Comparison of ENCODE assay signal across 13 mouse cellular contexts in genomic region chr9:20665925-20666324, GRCm38 (mm10). TPM values are rescaled to one million over a fixed set of nuclear protein-coding genes. Genes with fewer than 3 reads are reported as not detected.
DNase-seq lines count a peak whose midpoint lies in the region; ATAC-seq and TF ChIP-seq lines count a peak whose summit lies in the region.
"Had no signal": no experiment of that assay in that cellular context is flagged by ENCODE, and none has a peak within 500 bp of the region (broad histone marks: within the 10 kb centered on the region; RNA-seq: fewer than 3 reads in every experiment).

No protein-coding gene starts in this region.

- peaks cover 21% of the 10 kb centered on the region for H3K4me1 ChIP-seq in liver, embryonic 13.5 days (replicated peaks)
- no peaks in the 10 kb centered on the region for H3K4me1 ChIP-seq in liver, postnatal 0 days (ENCODE audit: insufficient read depth)
- H3K4me1 ChIP-seq in forebrain, embryonic 11.5 days (replicated peaks; ENCODE audit: control insufficient read depth, insufficient read depth, low read length) = peaks cover 12% of the 10 kb centered on the region
- peaks cover 13% of the 10 kb centered on the region; the same call in 1 of the 2 replicates for H3K4me1 ChIP-seq in hindbrain, postnatal 0 days (ENCODE audit: insufficient read depth, low read length)
- H3K4me1 ChIP-seq in neural tube, embryonic 15.5 days = peaks cover 49% of the 10 kb centered on the region
- H3K4me1 ChIP-seq in thymus, adult 2 months (replicated peaks; ENCODE audit: control insufficient read depth, insufficient read depth, low read length) = peaks cover 12% of the 10 kb centered on the region
- H3K4me1 ChIP-seq: intestine, embryonic 15.5 days had no signal

- no peak for ATAC-seq in liver, embryonic 13.5 days (ENCODE audit: low read depth)
- no peak for ATAC-seq in liver, postnatal 0 days
- peak; percentile 57 for ATAC-seq in forebrain, embryonic 11.5 days (replicated peaks; ENCODE audit: low FRiP score)
- no peak for ATAC-seq in hindbrain, postnatal 0 days
- no peak for ATAC-seq in neural tube, embryonic 15.5 days (ENCODE audit: low FRiP score)
- ATAC-seq: intestine, embryonic 15.5 days had no signal

- H3K4me3 ChIP-seq in liver, embryonic 13.5 days (replicated peaks) = no peak overlapping the region
- H3K4me3 ChIP-seq in liver, postnatal 0 days (ENCODE audit: low read depth, low read length) = no peak overlapping the region
- H3K4me3 ChIP-seq in forebrain, embryonic 11.5 days (ENCODE audit: low read depth, low read length) = no peak overlapping the region
- H3K4me3 ChIP-seq in hindbrain, postnatal 0 days (ENCODE audit: low read length) = no peak overlapping the region
- no peak overlapping the region for H3K4me3 ChIP-seq in neural tube, embryonic 15.5 days (replicated peaks)
- no peak overlapping the region for H3K4me3 ChIP-seq in thymus, adult 2 months (ENCODE audit: control insufficient read depth, insufficient read depth, low read length)
- H3K4me3 ChIP-seq: embryonic facial prominence, embryonic 10.5 days; heart, embryonic 15.5 days; intestine, embryonic 15.5 days; megakaryocyte, embryonic 14.5 days had no signal

- H3K27ac ChIP-seq in liver, embryonic 13.5 days = no peak overlapping the region
- no peak overlapping the region for H3K27ac ChIP-seq in liver, postnatal 0 days (ENCODE audit: low read depth)
- H3K27ac ChIP-seq in forebrain, embryonic 11.5 days (ENCODE audit: low read depth, low read length) = no peak overlapping the region
- no peak overlapping the region for H3K27ac ChIP-seq in hindbrain, postnatal 0 days
- peak overlapping the region; percentile 83 for H3K27ac ChIP-seq in neural tube, embryonic 15.5 days (replicated peaks)
- no peak overlapping the region for H3K27ac ChIP-seq in thymus, adult 2 months (ENCODE audit: control insufficient read depth, insufficient read depth, low read length)
- H3K27ac ChIP-seq: embryonic facial prominence, embryonic 10.5 days; heart, embryonic 15.5 days; intestine, embryonic 15.5 days had no signal

- no peak for TF ChIP-seq CTCF in liver, postnatal 0 days (IDR thresholded peaks at IDR 0.05; ENCODE audit: low read depth)
- no peak for TF ChIP-seq CTCF in hindbrain, postnatal 0 days (IDR thresholded peaks at IDR 0.05; ENCODE audit: low read depth)
- TF ChIP-seq CTCF in thymus, adult 2 months (IDR thresholded peaks at IDR 0.05; ENCODE audit: borderline replicate concordance, control insufficient read depth, extremely low read depth, insufficient read depth, low read length, poor library complexity) = no peak

- TF ChIP-seq EP300 in liver, postnatal 0 days (IDR thresholded peaks at IDR 0.05; ENCODE audit: low read depth) = no peak

- H3K4me2 ChIP-seq in liver, embryonic 13.5 days = no peak overlapping the region
- H3K4me2 ChIP-seq in liver, postnatal 0 days (ENCODE audit: low read depth, low read length) = no peak overlapping the region
- no peak overlapping the region for H3K4me2 ChIP-seq in forebrain, embryonic 11.5 days (ENCODE audit: low read depth, low read length, severe bottlenecking)
- no peak overlapping the region for H3K4me2 ChIP-seq in hindbrain, postnatal 0 days (ENCODE audit: low read depth, low read length)
- no peak overlapping the region for H3K4me2 ChIP-seq in neural tube, embryonic 15.5 days
- H3K4me2 ChIP-seq: heart, embryonic 15.5 days; intestine, embryonic 15.5 days had no signal

- H3K27me3 ChIP-seq in liver, embryonic 13.5 days = no peaks in the 10 kb centered on the region
- H3K27me3 ChIP-seq in liver, postnatal 0 days (ENCODE audit: insufficient read depth, low read length) = no peaks in the 10 kb centered on the region
- H3K27me3 ChIP-seq in forebrain, embryonic 11.5 days (ENCODE audit: control insufficient read depth, insufficient read depth, low read length) = no peaks in the 10 kb centered on the region
- H3K27me3 ChIP-seq in hindbrain, postnatal 0 days (ENCODE audit: insufficient read depth, low read length) = no peaks in the 10 kb centered on the region
- no peaks in the 10 kb centered on the region for H3K27me3 ChIP-seq in neural tube, embryonic 15.5 days (replicated peaks)
- no peaks in the 10 kb centered on the region for H3K27me3 ChIP-seq in thymus, adult 2 months (ENCODE audit: control insufficient read depth, insufficient read depth, low read length)
- H3K27me3 ChIP-seq: heart, embryonic 15.5 days; intestine, embryonic 15.5 days had no signal

- H3K9ac ChIP-seq in liver, embryonic 13.5 days = 0 out of 2 replicates have a peak overlapping the region, but pooled peaks have one; percentile 15
- no peak overlapping the region for H3K9ac ChIP-seq in liver, postnatal 0 days (replicated peaks)
- H3K9ac ChIP-seq in forebrain, embryonic 11.5 days (ENCODE audit: low read length) = no peak overlapping the region
- no peak overlapping the region for H3K9ac ChIP-seq in hindbrain, postnatal 0 days (replicated peaks; ENCODE audit: low read length)
- no peak overlapping the region for H3K9ac ChIP-seq in neural tube, embryonic 15.5 days (replicated peaks)
- H3K9ac ChIP-seq: heart, embryonic 15.5 days; intestine, embryonic 15.5 days had no signal

- no peak for DNase-seq in liver, embryonic 13.5 days
- DNase-seq in liver, postnatal 0 days = no peak
- no peak for DNase-seq in forebrain, embryonic 11.5 days (ENCODE audit: low spot score)
- DNase-seq in hindbrain, postnatal 0 days (ENCODE audit: low spot score) = peak; percentile 17
- DNase-seq in urinary bladder, postnatal 4 days (ENCODE audit: low spot score in 2 of 2) = no peak
- DNase-seq in thymus, adult 2 months = no peak
- DNase-seq in lung, postnatal 4 days = no peak
- DNase-seq: lung, adult 2 months had no signal

- H3K9me3 ChIP-seq in liver, embryonic 13.5 days (replicated peaks) = no peaks in the 10 kb centered on the region
- no peaks in the 10 kb centered on the region for H3K9me3 ChIP-seq in liver, postnatal 0 days (ENCODE audit: low read length)
- no peaks in the 10 kb centered on the region for H3K9me3 ChIP-seq in forebrain, embryonic 11.5 days (ENCODE audit: control insufficient read depth, low read length)
- H3K9me3 ChIP-seq in hindbrain, postnatal 0 days (ENCODE audit: low read length) = no peaks in the 10 kb centered on the region
- H3K9me3 ChIP-seq in neural tube, embryonic 15.5 days (replicated peaks) = no peaks in the 10 kb centered on the region
- H3K9me3 ChIP-seq: embryonic facial prominence, embryonic 10.5 days; heart, embryonic 15.5 days; intestine, embryonic 15.5 days; megakaryocyte, embryonic 14.5 days had no signal

- no peak for TF ChIP-seq POLR2A in thymus, adult 2 months (IDR thresholded peaks at IDR 0.05; ENCODE audit: control insufficient read depth, extremely low read depth, insufficient read depth, low read length, poor library complexity)

- 32% methylated on average over 8 of the region's 8 CpGs for WGBS in liver, embryonic 13.5 days (ENCODE audit: insufficient replicate concordance)
- 48% methylated on average over 8 of the region's 8 CpGs for WGBS in liver, postnatal 0 days (ENCODE audit: insufficient replicate concordance)
- 26% methylated on average over 8 of the region's 8 CpGs for whole genome bisulfite sequencing in forebrain, embryonic 11.5 days
- WGBS in hindbrain, postnatal 0 days = 17% methylated on average over 8 of the region's 8 CpGs
- WGBS in neural tube, embryonic 15.5 days = 6% methylated on average over 8 of the region's 8 CpGs
- 76% methylated on average over 8 of the region's 8 CpGs for WGBS in thymus, adult 2 months

- H3K36me3 ChIP-seq in liver, embryonic 13.5 days = peaks cover 38% of the 10 kb centered on the region
- H3K36me3 ChIP-seq in liver, postnatal 0 days (replicated peaks; ENCODE audit: insufficient read depth, low read length) = peaks cover 29% of the 10 kb centered on the region
- H3K36me3 ChIP-seq in forebrain, embryonic 11.5 days (ENCODE audit: control insufficient read depth, insufficient read depth, low read length) = peaks cover 8% of the 10 kb centered on the region; the same call in 1 of the 2 replicates
- peaks cover 18% of the 10 kb centered on the region; the same call in 1 of the 2 replicates for H3K36me3 ChIP-seq in hindbrain, postnatal 0 days (ENCODE audit: insufficient read depth, low read length)
- peaks cover 41% of the 10 kb centered on the region for H3K36me3 ChIP-seq in neural tube, embryonic 15.5 days
- peaks cover 22% of the 10 kb centered on the region for H3K36me3 ChIP-seq in thymus, adult 2 months (ENCODE audit: control insufficient read depth, insufficient read depth, low read length)

RNA-seq across cellular contexts. Expression of gene Pin1, which starts 14.0 kb away (rescaled TPM):
- polyA plus RNA-seq in liver, embryonic 13.5 days (2015; fragmentation: Nextera tagmentation; extraction: Ambion mirVana) = 31.8 and 35.3 TPM in 2 replicates
- 15.0 and 15.5 TPM in 2 replicates for polyA plus RNA-seq in liver, postnatal 0 days (2015; fragmentation: Nextera tagmentation; extraction: Ambion mirVana)
- polyA plus RNA-seq in forebrain, embryonic 11.5 days (2014; fragmentation: Nextera tagmentation; extraction: Ambion mirVana) = 63.0 and 72.5 TPM in 2 replicates
- 31.7 and 44.3 TPM in 2 replicates for total RNA-seq in hindbrain, postnatal 0 days (2014; rRNA removed)
- polyA plus RNA-seq in hindbrain, postnatal 0 days (2015; fragmentation: Nextera tagmentation; extraction: Ambion mirVana) = 65.7 and 68.0 TPM in 2 replicates
- 69.6 and 71.6 TPM in 2 replicates for polyA plus RNA-seq in neural tube, embryonic 15.5 days (2015; fragmentation: Nextera tagmentation; extraction: Ambion mirVana)
- 36.8 and 37.2 TPM in 2 replicates for polyA plus RNA-seq in thymus, adult 2 months (2012; rRNA removed)

RNA-seq across cellular contexts. Expression of gene Fbxl12, which starts 21.4 kb away (rescaled TPM):
- 4.0 and 5.0 TPM in 2 replicates for polyA plus RNA-seq in liver, embryonic 13.5 days (2015; fragmentation: Nextera tagmentation; extraction: Ambion mirVana)
- 7.1 and 7.3 TPM in 2 replicates for polyA plus RNA-seq in liver, postnatal 0 days (2015; fragmentation: Nextera tagmentation; extraction: Ambion mirVana)
- polyA plus RNA-seq in forebrain, embryonic 11.5 days (2014; fragmentation: Nextera tagmentation; extraction: Ambion mirVana) = 13.1 and 14.8 TPM in 2 replicates
- total RNA-seq in hindbrain, postnatal 0 days (2014; rRNA removed) = 16.9 and 18.8 TPM in 2 replicates
- 11.4 and 13.0 TPM in 2 replicates for polyA plus RNA-seq in hindbrain, postnatal 0 days (2015; fragmentation: Nextera tagmentation; extraction: Ambion mirVana)
- 13.0 and 20.6 TPM in 2 replicates for polyA plus RNA-seq in neural tube, embryonic 15.5 days (2015; fragmentation: Nextera tagmentation; extraction: Ambion mirVana)
- 560 and 583 TPM in 2 replicates for polyA plus RNA-seq in thymus, adult 2 months (2012; rRNA removed)

RNA-seq across cellular contexts. Expression of gene Ubl5, which starts 23.2 kb away (rescaled TPM):
- polyA plus RNA-seq in liver, embryonic 13.5 days (2015; fragmentation: Nextera tagmentation; extraction: Ambion mirVana) = 310 and 314 TPM in 2 replicates
- polyA plus RNA-seq in liver, postnatal 0 days (2015; fragmentation: Nextera tagmentation; extraction: Ambion mirVana) = 245 and 257 TPM in 2 replicates
- polyA plus RNA-seq in forebrain, embryonic 11.5 days (2014; fragmentation: Nextera tagmentation; extraction: Ambion mirVana) = 350 and 401 TPM in 2 replicates
- 169 and 274 TPM in 2 replicates for total RNA-seq in hindbrain, postnatal 0 days (2014; rRNA removed)
- polyA plus RNA-seq in hindbrain, postnatal 0 days (2015; fragmentation: Nextera tagmentation; extraction: Ambion mirVana) = 528 and 550 TPM in 2 replicates
- polyA plus RNA-seq in neural tube, embryonic 15.5 days (2015; fragmentation: Nextera tagmentation; extraction: Ambion mirVana) = 463 and 500 TPM in 2 replicates
- polyA plus RNA-seq in thymus, adult 2 months (2012; rRNA removed) = 189 and 207 TPM in 2 replicates

Comparison
In these comparisons a context has a peak if more than half of its experiments do, and no peak if none do; other contexts are left out.
1. RNA of gene Fbxl12, which starts 21.4 kb away (polyA plus RNA-seq): 560 to 583 TPM in thymus, adult 2 months; 13.1 to 14.8 TPM in forebrain, embryonic 11.5 days, 13.0 to 20.6 TPM in neural tube, embryonic 15.5 days, 11.4 to 13.0 TPM in hindbrain, postnatal 0 days, 7.1 to 7.3 TPM in liver, postnatal 0 days and 4.0 to 5.0 TPM in liver, embryonic 13.5 days; every median in the first group is over 10 times any median in the second.